Mouse (Mus musculus) hindbrain, embryonic 13.5 days (tissue): ENCODE results near the gene Ostm1. TPM values are rescaled to one million over a fixed set of nuclear protein-coding genes. Genes with fewer than 3 reads are reported as not detected.

Source experiments
- ATAC-seq: fragments of 200-750 bp; cut with Nextera tagmentation; 2 replicates; pipeline ENCODE4 v1.8.0; 2017; ENCODE audit warnings: moderate TSS enrichment; ENCODE audit not compliant: low FRiP score
- H3K27ac ChIP-seq: fragments of 300-500 bp; sonication (generic); 2 replicates; pipeline ENCODE4 v1.5.1; 2015; ENCODE audit warnings: inconsistent platforms, mild to moderate bottlenecking, moderate library complexity
- H3K27me3 ChIP-seq: fragments of 300-500 bp; sonication (generic); 2 replicates; pipeline ENCODE4 v1.6.1; 2015; ENCODE audit warnings: mild to moderate bottlenecking, inconsistent platforms
- H3K36me3 ChIP-seq: fragments of 300-500 bp; sonication (generic); 2 replicates; pipeline ENCODE4 v1.6.1; 2015; ENCODE audit warnings: mild to moderate bottlenecking, inconsistent platforms
- H3K4me1 ChIP-seq: fragments of 300-500 bp; sonication (generic); replicated peaks from 2 replicates; pipeline ENCODE4 v1.6.1; 2015; ENCODE audit warnings: inconsistent platforms
- H3K4me2 ChIP-seq: fragments of 300-500 bp; sonication (generic); 2 replicates; pipeline ENCODE4 v1.6.1; 2015; ENCODE audit warnings: inconsistent platforms, mild to moderate bottlenecking, moderate library complexity
- H3K4me3 ChIP-seq: fragments of 300-500 bp; sonication (generic); 2 replicates; pipeline ENCODE4 v1.5.1; 2015; ENCODE audit warnings: mild to moderate bottlenecking, inconsistent platforms
- H3K9ac ChIP-seq: fragments of 300-500 bp; sonication (generic); 2 replicates; pipeline ENCODE4 v1.6.1; 2015; ENCODE audit warnings: mild to moderate bottlenecking, inconsistent platforms
- H3K9me3 ChIP-seq: fragments of 300-500 bp; sonication (generic); 2 replicates; pipeline ENCODE4 v1.6.1; 2016; ENCODE audit warnings: inconsistent platforms
- WGBS: fragments of 180-500 bp; shearing (Covaris S2); methylation state at CpG from one replicate; pipeline ENCODE4 v1.1.7; 2015; 5-methylcytosine and 5-hydroxymethylcytosine counted together
- polyA plus RNA-seq: library from polyadenylated mRNA; unstranded; fragments of >200 nt; fragmentation: Nextera tagmentation; extraction: Ambion mirVana; gene quantifications from 2 replicates; pipeline ENCODE4 v1.2.1, GENCODE M21; 2015

The Ostm1 gene
- polyA plus RNA-seq, 1 experiment from 2014 or later: 32.2 TPM

DNA sequence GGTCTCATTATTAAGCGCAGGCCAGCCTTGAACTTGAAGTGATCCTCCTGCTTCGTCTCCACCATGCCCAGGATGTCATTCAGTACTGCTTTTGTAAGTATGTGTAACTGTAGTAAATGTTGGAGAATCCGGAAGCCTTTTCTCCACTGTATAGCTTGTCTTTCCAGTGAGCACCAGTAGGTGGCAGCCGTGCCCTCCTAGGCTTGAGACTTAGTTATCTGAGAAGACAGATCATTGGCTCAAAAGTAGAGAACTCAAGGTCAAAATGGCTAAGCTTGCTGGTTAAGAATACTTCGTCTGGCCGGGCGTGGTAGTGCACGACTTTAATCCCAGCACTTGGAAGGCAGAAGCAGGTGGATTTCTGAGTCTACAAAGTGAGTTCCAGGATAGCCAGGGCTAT lies 113.4 kb downstream of the Ostm1 start:
- no peak for ATAC-seq
- no peak overlapping the region for H3K27ac ChIP-seq
- no peaks in the 10 kb centered on the region for H3K9me3 ChIP-seq
- peaks cover 32% of the 10 kb centered on the region for H3K36me3 ChIP-seq
- no peak overlapping the region for H3K4me3 ChIP-seq
- no peak overlapping the region for H3K4me2 ChIP-seq
- no peak overlapping the region for H3K9ac ChIP-seq
- no peaks in the 10 kb centered on the region for H3K27me3 ChIP-seq
- H3K4me1 ChIP-seq: no peaks in the 10 kb centered on the region
- WGBS: 38% methylated on average over 8 of the region's 8 CpGs

GRCm38 (mm10) chr10:42698375-42698774 lies 114.8 kb downstream of the Ostm1 start:
- Histone ChIP-seq H3K9ac (no peak overlapping the region), H3K36me3 (peaks cover 36% of the 10 kb centered on the region), H3K4me1 (no peaks in the 10 kb centered on the region), H3K27ac (no peak overlapping the region), H3K9me3 (no peaks in the 10 kb centered on the region), H3K27me3 (no peaks in the 10 kb centered on the region), H3K4me3 (no peak overlapping the region), H3K4me2 (no peak overlapping the region)
- no peak for ATAC-seq
- 92% methylated on average over 9 of the region's 9 CpGs for WGBS

- Histone ChIP-seq H3K4me3 (no peak overlapping the region), H3K36me3 (peaks cover 40% of the 10 kb centered on the region), H3K27ac (no peak overlapping the region), H3K27me3 (no peaks in the 10 kb centered on the region), H3K4me2 (no peak overlapping the region), H3K4me1 (no peaks in the 10 kb centered on the region), H3K9me3 (no peaks in the 10 kb centered on the region), H3K9ac (no peak overlapping the region)
- WGBS: 91% methylated on average over 8 of the region's 8 CpGs
- no peak for ATAC-seq
Measured at GRCm38 (mm10) chr10:42698994-42699393, 115.4 kb downstream of the Ostm1 start.

DNA sequence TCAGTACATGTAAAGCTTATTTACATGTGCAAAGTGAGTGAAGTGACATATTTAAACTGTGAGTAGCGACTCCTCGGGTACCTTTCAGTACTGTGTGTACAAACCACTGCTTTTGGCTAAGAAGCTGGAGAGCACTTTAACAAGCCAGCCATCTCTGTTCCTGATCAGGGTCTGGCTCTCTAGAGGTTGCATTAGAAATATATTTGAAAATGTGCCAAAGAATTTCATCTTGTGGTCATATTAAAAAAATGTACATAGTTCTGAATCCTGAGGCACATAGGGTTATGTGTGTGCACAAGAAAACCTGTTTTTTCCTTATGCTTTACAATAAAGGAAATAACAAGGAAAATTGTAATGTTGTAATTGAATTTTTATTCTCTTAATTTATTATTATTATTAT lies 118.5 kb downstream of the Ostm1 start:
- no peaks in the 10 kb centered on the region for H3K27me3 ChIP-seq
- no peak overlapping the region for H3K4me2 ChIP-seq
- no peaks in the 10 kb centered on the region for H3K9me3 ChIP-seq
- WGBS: 90% methylated on average over 2 of the region's 2 CpGs
- no peak for ATAC-seq
- peaks cover 45% of the 10 kb centered on the region for H3K36me3 ChIP-seq
- H3K4me3 ChIP-seq: no peak overlapping the region
- H3K27ac ChIP-seq: no peak overlapping the region
- no peak overlapping the region for H3K9ac ChIP-seq
- no peaks in the 10 kb centered on the region for H3K4me1 ChIP-seq

DNA sequence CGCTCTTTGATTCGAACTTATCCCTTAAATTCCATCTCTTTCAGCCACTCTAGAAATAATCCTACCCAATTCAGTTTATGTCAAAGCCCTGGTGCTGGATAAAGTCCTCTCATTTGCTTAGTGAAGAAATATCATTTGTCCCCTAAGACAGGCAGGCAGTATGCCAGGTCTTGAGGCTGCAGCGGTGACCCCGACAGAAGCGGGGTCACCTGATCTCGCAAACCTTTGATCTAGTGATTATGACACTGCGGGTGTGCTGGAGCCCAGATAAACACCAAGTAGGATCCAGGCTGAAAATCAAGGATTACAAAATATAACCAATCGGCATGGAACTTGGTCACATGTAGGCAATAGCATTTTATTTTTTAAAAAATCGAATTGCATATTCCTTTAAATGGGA lies 131.1 kb downstream of the Ostm1 start:
- Histone ChIP-seq H3K4me2 (no peak overlapping the region), H3K36me3 (no peaks in the 10 kb centered on the region), H3K4me3 (no peak overlapping the region), H3K27ac (no peak overlapping the region), H3K9ac (no peak overlapping the region), H3K27me3 (peaks cover 9% of the 10 kb centered on the region), H3K4me1 (peaks cover 17% of the 10 kb centered on the region), H3K9me3 (no peaks in the 10 kb centered on the region)
- WGBS: 23% methylated on average over 9 of the region's 9 CpGs
- ATAC-seq: no peak

GRCm38 (mm10) chr10:42715366-42716035 lies 131.9 kb downstream of the Ostm1 start:
- Histone ChIP-seq H3K4me2 (peak overlapping the region; percentile 40), H3K36me3 (no peaks in the 10 kb centered on the region), H3K9ac (no peak overlapping the region), H3K4me3 (no peak overlapping the region; the same call in 1 of the 2 replicates), H3K9me3 (no peaks in the 10 kb centered on the region), H3K4me1 (peaks cover 17% of the 10 kb centered on the region), H3K27ac (no peak overlapping the region), H3K27me3 (peaks cover 9% of the 10 kb centered on the region)
- WGBS: 19% methylated on average over 19 of the region's 19 CpGs
- no peak for ATAC-seq

- no peak for ATAC-seq
- Histone ChIP-seq H3K27ac (no peak overlapping the region), H3K4me3 (no peak overlapping the region), H3K36me3 (no peaks in the 10 kb centered on the region), H3K27me3 (no peaks in the 10 kb centered on the region), H3K4me1 (no peaks in the 10 kb centered on the region), H3K9me3 (no peaks in the 10 kb centered on the region), H3K9ac (no peak overlapping the region), H3K4me2 (no peak overlapping the region)
- 93% methylated on average over 5 of the region's 5 CpGs for WGBS
Measured at GRCm38 (mm10) chr10:42722116-42722515, 138.5 kb downstream of the Ostm1 start.

DNA sequence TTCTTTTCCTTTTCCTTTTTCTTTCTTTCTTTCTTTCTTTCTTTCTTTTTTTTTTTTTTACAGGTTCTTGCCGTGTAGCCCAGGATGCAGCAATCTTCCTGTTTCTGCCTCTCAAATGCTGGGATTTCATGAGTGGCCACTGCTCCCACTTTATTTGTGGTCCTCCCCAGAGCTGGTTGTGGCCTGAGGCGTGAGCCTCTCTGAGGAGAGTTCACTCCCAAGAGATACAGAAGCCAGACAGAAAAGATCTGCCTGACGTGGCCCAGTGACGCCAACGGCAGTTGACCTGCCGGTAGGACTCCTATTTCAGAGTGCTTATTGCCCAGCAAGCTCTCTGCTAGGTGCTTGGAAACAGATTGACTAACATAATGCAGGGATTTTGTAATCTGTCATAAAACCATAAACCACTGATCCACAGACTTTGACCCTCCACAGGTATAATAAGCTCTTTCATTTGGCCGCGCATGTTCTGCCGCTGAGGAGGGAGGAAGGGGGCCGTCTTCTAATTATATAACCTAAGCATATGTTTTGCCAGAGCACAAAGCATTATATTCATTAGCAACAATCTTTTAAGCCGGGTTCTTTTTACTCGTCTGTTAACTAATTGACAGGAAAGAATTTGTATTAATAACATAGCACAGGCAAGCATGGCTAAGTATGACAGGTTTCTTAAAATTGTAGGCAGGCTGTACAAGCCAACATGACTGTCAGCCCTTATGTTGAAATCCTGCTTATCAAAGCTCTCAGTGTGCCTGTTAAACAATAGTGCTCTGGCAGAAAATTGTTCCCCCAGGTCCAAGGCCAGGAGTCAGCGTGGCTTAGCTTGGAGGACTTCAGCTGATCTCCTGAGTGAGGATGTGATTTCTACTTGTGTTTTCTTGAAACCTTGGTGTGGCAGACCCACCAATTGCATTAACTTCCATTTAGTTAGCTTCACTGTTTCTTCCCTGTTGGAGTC lies 139.9 kb downstream of the Ostm1 start:
- 73% methylated on average over 13 of the region's 13 CpGs for WGBS
- Histone ChIP-seq H3K36me3 (no peaks in the 10 kb centered on the region), H3K4me3 (no peak overlapping the region), H3K4me1 (no peaks in the 10 kb centered on the region), H3K9me3 (no peaks in the 10 kb centered on the region), H3K27ac (no peak overlapping the region), H3K27me3 (no peaks in the 10 kb centered on the region), H3K9ac (no peak overlapping the region), H3K4me2 (no peak overlapping the region)
- ATAC-seq: no peak

GRCm38 (mm10) chr10:42729607-42730006 lies 146.0 kb downstream of the Ostm1 start:
- ATAC-seq: no peak
- Histone ChIP-seq H3K36me3 (no peaks in the 10 kb centered on the region), H3K9me3 (no peaks in the 10 kb centered on the region; the same call in 1 of the 2 replicates), H3K4me1 (no peaks in the 10 kb centered on the region), H3K4me2 (no peak overlapping the region), H3K27ac (no peak overlapping the region), H3K9ac (no peak overlapping the region), H3K27me3 (no peaks in the 10 kb centered on the region), H3K4me3 (no peak overlapping the region)
- 73% methylated on average over 2 of the region's 2 CpGs for WGBS

- no peaks in the 10 kb centered on the region; the same call in 1 of the 2 replicates for H3K9me3 ChIP-seq
- H3K4me3 ChIP-seq: no peak overlapping the region
- 66% methylated on average over 5 of the region's 5 CpGs for WGBS
- H3K4me1 ChIP-seq: no peaks in the 10 kb centered on the region
- H3K9ac ChIP-seq: no peak overlapping the region
- no peak overlapping the region for H3K4me2 ChIP-seq
- no peaks in the 10 kb centered on the region for H3K36me3 ChIP-seq
- H3K27me3 ChIP-seq: no peaks in the 10 kb centered on the region
- H3K27ac ChIP-seq: no peak overlapping the region
- ATAC-seq: no peak
Measured at GRCm38 (mm10) chr10:42734546-42735060, 151.0 kb downstream of the Ostm1 start.

- Histone ChIP-seq H3K9me3 (no peaks in the 10 kb centered on the region), H3K36me3 (no peaks in the 10 kb centered on the region), H3K27ac (no peak overlapping the region), H3K4me1 (no peaks in the 10 kb centered on the region), H3K9ac (no peak overlapping the region), H3K4me3 (no peak overlapping the region), H3K4me2 (no peak overlapping the region), H3K27me3 (no peaks in the 10 kb centered on the region)
- 74% methylated on average over 10 of the region's 10 CpGs for WGBS
- no peak for ATAC-seq
Measured at GRCm38 (mm10) chr10:42751813-42752212, 168.2 kb downstream of the Ostm1 start.
